Mouse (Mus musculus) G1E-ER4 (cell line): ENCODE results near the gene Zfp422. TPM values are rescaled to one million over a fixed set of nuclear protein-coding genes. Genes with fewer than 3 reads are reported as not detected.

Source experiments
- GATA1 ChIP-seq: IDR thresholded peaks from one replicate; pipeline ENCODE4 v1.8.0; 2012; ENCODE audit warnings: low read length, inconsistent platforms
- polyA plus RNA-seq: library from polyadenylated mRNA; stranded (reverse); fragments of >175 nt; gene quantifications from 2 replicates; pipeline ENCODE4 v1.2.3, GENCODE M21; 2012

The Zfp422 gene
- polyA plus RNA-seq, 1 experiment = not detected

- TF ChIP-seq GATA1 = no peak
Measured at GRCm38 (mm10) chr6:116663364-116663763, 34.6 kb upstream of the Zfp422 start.

GRCm38 (mm10) chr6:116653684-116654454 is 25.1 kb upstream of the Zfp422 start:
- no peak for TF ChIP-seq GATA1

- TF ChIP-seq GATA1 = no peak
Measured at GRCm38 (mm10) chr6:116653191-116653590, 24.4 kb upstream of the Zfp422 start.

- TF ChIP-seq GATA1 = no peak
Measured at GRCm38 (mm10) chr6:116651437-116652118, 22.8 kb upstream of the Zfp422 start.

- TF ChIP-seq GATA1 = no peak
Measured at GRCm38 (mm10) chr6:116650406-116650805, 21.6 kb upstream of the Zfp422 start, which contains the start of gene Depp1. TSS of gene Depp1 (plus strand) at chr6:116650609.

- no peak for TF ChIP-seq GATA1
Measured at GRCm38 (mm10) chr6:116649811-116650210, 21.0 kb upstream of the Zfp422 start.

- no peak for TF ChIP-seq GATA1
Measured at GRCm38 (mm10) chr6:116647763-116648162, 19.0 kb upstream of the Zfp422 start.

- TF ChIP-seq GATA1 = no peak
Measured at GRCm38 (mm10) chr6:116644335-116644734, 15.5 kb upstream of the Zfp422 start.

- TF ChIP-seq GATA1 = no peak
Measured at GRCm38 (mm10) chr6:116643881-116644280, 15.1 kb upstream of the Zfp422 start.

GRCm38 (mm10) chr6:116642942-116643341 is 14.1 kb upstream of the Zfp422 start:
- TF ChIP-seq GATA1 = no peak

- no peak for TF ChIP-seq GATA1
Measured at GRCm38 (mm10) chr6:116639663-116640062, 10.9 kb upstream of the Zfp422 start.

GRCm38 (mm10) chr6:116638871-116639270 is 10.1 kb upstream of the Zfp422 start:
- TF ChIP-seq GATA1 = no peak

GRCm38 (mm10) chr6:116637496-116637895 is 8.7 kb upstream of the Zfp422 start:
- TF ChIP-seq GATA1 = no peak

GRCm38 (mm10) chr6:116636581-116637235 is 7.9 kb upstream of the Zfp422 start:
- no peak for TF ChIP-seq GATA1

GRCm38 (mm10) chr6:116635251-116636180 is 6.7 kb upstream of the Zfp422 start:
- no peak for TF ChIP-seq GATA1
